8 mouse cellular contexts compared by ENCODE assay signal in genomic region chr15:98993093-98993793, GRCm38 (mm10). TPM values are rescaled to one million over a fixed set of nuclear protein-coding genes. Genes with fewer than 3 reads are reported as not detected.
DNase-seq lines count a peak whose midpoint lies in the region; ATAC-seq and TF ChIP-seq lines count a peak whose summit lies in the region.

No protein-coding gene starts in this region.

- peak overlapping the region; percentile 37 for H3K4me3 ChIP-seq in cortical plate, adult 2 months (ENCODE audit: insufficient read depth, low read length)

- peak; percentile 97 for DNase-seq in gastrocnemius, postnatal 10 days
- DNase-seq in induced T-regulatory cell, adult 2 months (ENCODE audit: low read depth): peak; percentile 94
- DNase-seq in left cerebral cortex, adult 8-10 months (ENCODE audit: low spot score in 2 of 2): peak; percentile 86 to 92
- peak; percentile 94 for DNase-seq in right cerebral cortex, adult 18-20 months
- DNase-seq in urinary bladder, postnatal 10 days (ENCODE audit: low spot score): peak; percentile 92

- TF ChIP-seq POLR2A in cortical plate, adult 2 months (IDR thresholded peaks at IDR 0.05; ENCODE audit: extremely low read depth, insufficient read depth, low read length): peak; percentile 70; the same call in 1 of the 2 replicates

- ATAC-seq in activated CD4-positive, CD25-positive, alpha-beta regulatory T cell, adult 4 months: peak; percentile 74
- peak; percentile 95 for ATAC-seq in megakaryocyte, adult 5-6 weeks (ENCODE audit: poor library complexity, severe bottlenecking)

- peak overlapping the region; percentile 87 for H3K27ac ChIP-seq in cortical plate, adult 2 months (ENCODE audit: insufficient read depth, low read length)

- TF ChIP-seq CTCF in cortical plate, adult 2 months (IDR thresholded peaks at IDR 0.05; ENCODE audit: extremely low read depth, insufficient read depth, low read length): peak; percentile 73

- peaks cover 3% of the 10 kb centered on the region; the same call in 1 of the 2 replicates for H3K4me1 ChIP-seq in cortical plate, adult 2 months (ENCODE audit: control insufficient read depth, insufficient read depth, low read length)

RNA-seq across cellular contexts. Expression of gene Tuba1c, which starts 36.4 kb away (rescaled TPM):
- polyA plus RNA-seq in activated CD4-positive, CD25-positive, alpha-beta regulatory T cell, adult 4 months (2017; shearing (Covaris generic)): 100 to 1,000 TPM in 1 of 2 experiments, 10 to 100 TPM in 1; 98.3 to 120 TPM
- 5.5 and 7.1 TPM in 2 replicates for polyA plus RNA-seq in cortical plate, adult 2 months (2012; rRNA removed)
- 10 to 100 TPM; 31.9 to 39.8 TPM for total RNA-seq in gastrocnemius, postnatal 10 days (2021)
- 10 to 100 TPM; 41.1 to 59.7 (median 56.5) TPM for total RNA-seq in left cerebral cortex, adult 8-10 months (2022)
- 232 and 270 TPM in 2 replicates for total RNA-seq in megakaryocyte, adult 5-6 weeks (2015)
- 124 and 128 TPM in 2 replicates for total RNA-seq in megakaryocyte, adult 5-6 weeks (2017)

RNA-seq across cellular contexts. Expression of gene Tuba1a, which starts 39.7 kb away (rescaled TPM):
- 100 to 1,000 TPM; 243 to 273 TPM for polyA plus RNA-seq in activated CD4-positive, CD25-positive, alpha-beta regulatory T cell, adult 4 months (2017; shearing (Covaris generic))
- 1,321 and 1,512 TPM in 2 replicates for polyA plus RNA-seq in cortical plate, adult 2 months (2012; rRNA removed)
- total RNA-seq in gastrocnemius, postnatal 10 days (2021): 100 to 1,000 TPM; 171 to 195 TPM
- total RNA-seq in left cerebral cortex, adult 8-10 months (2022): 100 to 1,000 TPM; 904 to 960 (median 945) TPM
- total RNA-seq in megakaryocyte, adult 5-6 weeks (2015): 118 and 120 TPM in 2 replicates
- 64.2 and 66.5 TPM in 2 replicates for total RNA-seq in megakaryocyte, adult 5-6 weeks (2017)

RNA-seq across cellular contexts. Expression of gene Gm49450, which starts 39.9 kb away (rescaled TPM):
- not detected for polyA plus RNA-seq in activated CD4-positive, CD25-positive, alpha-beta regulatory T cell, adult 4 months (2017; shearing (Covaris generic))
- polyA plus RNA-seq in cortical plate, adult 2 months (2012; rRNA removed): 0.35 and 0.55 TPM in 2 replicates
- total RNA-seq in gastrocnemius, postnatal 10 days (2021): not detected
- total RNA-seq in left cerebral cortex, adult 8-10 months (2022): not detected
- total RNA-seq in megakaryocyte, adult 5-6 weeks (2015): 0.25 and 0.64 TPM in 2 replicates
- total RNA-seq in megakaryocyte, adult 5-6 weeks (2017): not detected in 2 replicates

RNA-seq across cellular contexts. Expression of gene Tuba1b, which starts 58.9 kb away (rescaled TPM):
- polyA plus RNA-seq in activated CD4-positive, CD25-positive, alpha-beta regulatory T cell, adult 4 months (2017; shearing (Covaris generic)): 100 to 1,000 TPM; 510 to 711 TPM
- 1,160 and 1,231 TPM in 2 replicates for polyA plus RNA-seq in cortical plate, adult 2 months (2012; rRNA removed)
- total RNA-seq in gastrocnemius, postnatal 10 days (2021): 100 to 1,000 TPM; 188 to 204 TPM
- 100 to 1,000 TPM; 560 to 600 (median 569) TPM for total RNA-seq in left cerebral cortex, adult 8-10 months (2022)
- 2,048 and 2,084 TPM in 2 replicates for total RNA-seq in megakaryocyte, adult 5-6 weeks (2015)
- 628 and 646 TPM in 2 replicates for total RNA-seq in megakaryocyte, adult 5-6 weeks (2017)

Comparison
In these comparisons a context has a peak if more than half of its experiments do, and no peak if none do; other contexts are left out.
1. Peak in every context shown above with its lines: DNase-seq, ATAC-seq, H3K4me3 ChIP-seq and H3K27ac ChIP-seq.
2. RNA of gene Tuba1a, which starts 39.7 kb away (total RNA-seq): 904 to 960 TPM in left cerebral cortex, adult 8-10 months; 171 to 195 TPM in gastrocnemius, postnatal 10 days and 64.2 to 120 TPM in megakaryocyte, adult 5-6 weeks; every median in the first group is over 4 times any median in the second.